Mouse (Mus musculus): ENCODE results near the gene Tigd4. TPM values are rescaled to one million over a fixed set of nuclear protein-coding genes. Genes with fewer than 3 reads are reported as not detected.
A peak's percentile ranks its signal among the peaks of the same experiment; 100 is the strongest.

Gene Tigd4
- total RNA-seq, 2 experiments from 2014 or later, result not detected

DNA sequence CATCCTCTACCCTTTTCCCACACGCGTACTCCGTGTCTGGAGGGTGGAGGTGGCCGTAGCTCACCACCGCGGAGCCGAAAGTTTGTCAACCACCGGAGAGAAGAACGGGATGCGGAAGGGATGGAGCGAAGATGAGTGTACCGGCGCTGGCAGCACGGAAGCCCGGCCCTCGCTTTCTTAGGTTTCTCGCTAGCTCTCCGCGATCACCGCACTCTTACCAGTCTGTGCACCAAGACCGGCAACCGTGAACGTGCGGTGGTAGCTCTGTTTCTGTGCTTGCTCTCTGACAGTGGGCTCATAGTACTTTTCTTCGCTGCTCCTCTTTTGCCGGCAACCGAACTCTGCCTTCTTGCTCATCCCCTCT lies 10.5 kb upstream of the Tigd4 start:
- intact Hi-C loops (cut with DNase I), result loop anchor here (5.0 kb wide), 1 partner anchor 989 kb away; the partner anchor contains the start of gene Gatb
- no peak for TF ChIP-seq CTCF (IDR thresholded peaks at IDR 0.05)
- H3K27ac ChIP-seq, result peak overlapping the region; percentile 88
- no peak for DNase-seq (ENCODE audit: extremely low spot score in 1 of 2, low spot score in 2 of 2)
- H3K4me3 ChIP-seq, result peak overlapping the region; percentile 78

DNA sequence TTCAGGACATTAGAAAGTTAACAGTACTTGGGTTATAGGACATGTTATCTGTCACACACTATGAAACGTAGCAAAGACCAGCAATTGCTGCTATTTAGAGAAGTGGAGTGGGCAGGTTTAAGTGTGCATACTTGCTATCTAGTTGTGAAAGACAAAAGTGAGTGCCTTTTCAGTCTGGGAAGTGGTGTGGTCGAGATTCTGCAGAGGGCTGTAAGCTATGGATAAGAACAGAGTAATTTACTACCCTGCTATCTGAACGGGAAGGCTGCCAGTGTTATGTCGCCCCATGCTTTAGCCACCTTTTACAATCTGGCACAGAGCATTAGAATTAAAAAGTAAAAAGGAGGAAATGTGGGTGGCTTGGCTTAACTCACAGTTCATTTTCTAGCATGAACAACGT lies 6.6 kb upstream of the Tigd4 start:
- no peak for DNase-seq (ENCODE audit: extremely low spot score in 1 of 2, low spot score in 2 of 2)
- intact Hi-C loops (cut with DNase I), result no loop called here
- TF ChIP-seq CTCF (IDR thresholded peaks at IDR 0.05), result no peak
- Histone ChIP-seq H3K4me3 (no peak overlapping the region), H3K27ac (no peak overlapping the region)

GRCm38 (mm10) chr3:84594894-84595676 lies 1.7 kb downstream of the Tigd4 start:
- Histone ChIP-seq H3K27ac (peak overlapping the region; percentile 36; the same call in 1 of the 2 replicates), H3K4me3 (peak overlapping the region; percentile 38)
- TF ChIP-seq CTCF (IDR thresholded peaks at IDR 0.05), result no peak
- DNase-seq (ENCODE audit: extremely low spot score in 1 of 2, low spot score in 2 of 2), result peak; percentile 20 to 27
- intact Hi-C loops (cut with DNase I), result no loop called here

- Histone ChIP-seq H3K27ac (no peak overlapping the region), H3K4me3 (peak overlapping the region; percentile 38)
- no peak for TF ChIP-seq CTCF (IDR thresholded peaks at IDR 0.05)
- no peak for DNase-seq (ENCODE audit: extremely low spot score in 1 of 2, low spot score in 2 of 2)
- intact Hi-C loops (cut with DNase I), result no loop called here
Observed at GRCm38 (mm10) chr3:84595677-84596234, 2.4 kb downstream of the Tigd4 start.

GRCm38 (mm10) chr3:84597996-84598734 lies 4.8 kb downstream of the Tigd4 start:
- TF ChIP-seq CTCF (IDR thresholded peaks at IDR 0.05), result no peak
- Histone ChIP-seq H3K4me3 (no peak overlapping the region), H3K27ac (no peak overlapping the region)
- no peak for DNase-seq (ENCODE audit: extremely low spot score in 1 of 2, low spot score in 2 of 2)
- intact Hi-C loops (cut with DNase I), result no loop called here

- H3K4me3 ChIP-seq, result no peak overlapping the region
- intact Hi-C loops (cut with DNase I), result no loop called here
- TF ChIP-seq CTCF (IDR thresholded peaks at IDR 0.05), result no peak
Observed at GRCm38 (mm10) chr3:84598756-84599155, 5.4 kb downstream of the Tigd4 start.

DNA sequence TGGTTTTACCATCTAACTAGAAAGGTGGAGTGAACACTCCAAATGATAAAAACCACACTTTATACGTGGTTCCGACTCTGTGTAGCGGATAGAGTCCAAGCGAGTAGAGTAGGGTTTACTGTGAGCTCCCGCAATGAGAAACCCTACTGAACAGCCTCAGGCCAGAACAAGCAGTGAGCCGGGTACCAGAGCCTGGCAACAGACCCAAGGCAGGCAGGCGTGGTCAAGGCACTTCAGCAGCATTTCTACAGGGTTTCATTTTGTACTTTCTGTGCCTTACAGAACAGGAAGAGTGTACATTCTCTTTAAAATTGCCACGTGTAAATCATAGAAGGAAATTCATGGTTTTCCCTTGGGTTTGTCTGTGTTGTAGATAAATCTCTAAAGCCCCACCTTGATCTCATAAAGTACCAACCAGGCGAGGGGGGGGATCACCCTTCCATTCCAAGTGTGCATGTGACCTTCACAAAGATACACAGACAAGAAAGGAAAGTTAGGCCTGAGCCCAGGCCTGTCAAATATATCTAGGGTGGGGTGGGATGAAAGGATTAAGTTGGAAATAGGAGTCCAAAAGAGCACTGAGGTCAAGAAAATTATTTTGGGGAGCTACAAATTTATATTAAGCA lies 8.6 kb downstream of the Tigd4 start:
- DNase-seq (ENCODE audit: extremely low spot score in 1 of 2, low spot score in 2 of 2), result no peak
- Histone ChIP-seq H3K4me3 (no peak overlapping the region), H3K27ac (no peak overlapping the region)
- TF ChIP-seq CTCF (IDR thresholded peaks at IDR 0.05), result no peak
- intact Hi-C loops (cut with DNase I), result no loop called here

More at GRCm38 (mm10) chr3:84598756-84599155, 5.4 kb downstream of the Tigd4 start:
- DNase-seq (ENCODE audit: extremely low spot score in 1 of 2, low spot score in 2 of 2), result no peak
- no peak overlapping the region for H3K27ac ChIP-seq

GRCm38 (mm10) chr3:84602759-84603158 lies 9.4 kb downstream of the Tigd4 start:
- intact Hi-C loops (cut with DNase I), result no loop called here
- Histone ChIP-seq H3K4me3 (no peak overlapping the region), H3K27ac (no peak overlapping the region)
- TF ChIP-seq CTCF (IDR thresholded peaks at IDR 0.05), result no peak
- DNase-seq (ENCODE audit: extremely low spot score in 1 of 2, low spot score in 2 of 2), result no peak

DNA sequence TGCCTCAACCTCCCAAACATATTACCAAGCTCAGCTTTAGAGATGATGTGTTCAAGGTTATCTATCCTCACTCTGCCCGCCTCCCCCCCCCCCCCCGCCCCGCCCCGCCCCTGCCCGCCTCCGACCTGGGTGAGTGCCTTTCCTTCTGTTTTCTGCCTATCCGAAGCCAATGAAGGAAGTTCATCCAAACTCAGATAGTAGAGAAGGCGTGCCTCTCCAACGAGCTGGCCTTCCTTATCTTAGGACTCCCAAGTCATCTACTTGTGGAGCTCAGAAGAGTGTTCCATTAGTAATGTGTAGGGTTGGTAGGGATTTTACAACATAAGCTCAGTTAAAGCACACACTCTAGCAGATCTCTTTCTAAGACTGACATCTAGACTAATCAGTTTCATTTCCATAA lies 9.8 kb downstream of the Tigd4 start:
- no peak overlapping the region for H3K27ac ChIP-seq
- no peak overlapping the region for H3K4me3 ChIP-seq
- intact Hi-C loops (cut with DNase I), result no loop called here
- TF ChIP-seq CTCF (IDR thresholded peaks at IDR 0.05), result no peak
- no peak for DNase-seq (ENCODE audit: extremely low spot score in 1 of 2, low spot score in 2 of 2)

DNA sequence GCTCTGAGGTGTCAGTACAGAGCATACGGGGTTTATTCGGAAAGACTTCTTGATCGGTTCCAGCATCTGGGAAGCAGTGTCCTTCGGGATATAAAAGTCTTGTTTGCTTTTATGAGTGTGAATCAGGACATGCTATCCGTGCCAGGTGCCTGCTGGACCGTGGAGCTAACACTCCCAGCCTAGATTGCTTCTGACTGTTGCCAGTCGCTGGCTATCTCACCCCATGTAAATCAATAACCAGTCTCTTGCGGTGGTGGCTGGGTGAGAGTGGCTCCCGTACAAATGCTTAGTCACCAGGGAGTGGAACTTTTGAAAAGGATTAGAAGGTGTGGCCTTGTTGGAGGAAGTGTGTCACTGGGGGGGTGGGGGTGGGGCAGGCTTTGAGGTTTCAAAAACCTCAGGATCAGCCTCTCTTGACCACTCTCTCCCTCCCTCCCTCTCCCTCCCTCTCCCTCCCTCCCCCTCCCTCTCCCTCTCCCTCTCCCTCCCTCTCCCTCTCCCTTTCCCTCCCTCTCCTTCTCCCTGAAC lies 16.9 kb downstream of the Tigd4 start:
- Histone ChIP-seq H3K27ac (no peak overlapping the region), H3K4me3 (no peak overlapping the region)
- TF ChIP-seq CTCF (IDR thresholded peaks at IDR 0.05), result no peak
- intact Hi-C loops (cut with DNase I), result no loop called here
- DNase-seq (ENCODE audit: extremely low spot score in 1 of 2, low spot score in 2 of 2), result no peak

DNA sequence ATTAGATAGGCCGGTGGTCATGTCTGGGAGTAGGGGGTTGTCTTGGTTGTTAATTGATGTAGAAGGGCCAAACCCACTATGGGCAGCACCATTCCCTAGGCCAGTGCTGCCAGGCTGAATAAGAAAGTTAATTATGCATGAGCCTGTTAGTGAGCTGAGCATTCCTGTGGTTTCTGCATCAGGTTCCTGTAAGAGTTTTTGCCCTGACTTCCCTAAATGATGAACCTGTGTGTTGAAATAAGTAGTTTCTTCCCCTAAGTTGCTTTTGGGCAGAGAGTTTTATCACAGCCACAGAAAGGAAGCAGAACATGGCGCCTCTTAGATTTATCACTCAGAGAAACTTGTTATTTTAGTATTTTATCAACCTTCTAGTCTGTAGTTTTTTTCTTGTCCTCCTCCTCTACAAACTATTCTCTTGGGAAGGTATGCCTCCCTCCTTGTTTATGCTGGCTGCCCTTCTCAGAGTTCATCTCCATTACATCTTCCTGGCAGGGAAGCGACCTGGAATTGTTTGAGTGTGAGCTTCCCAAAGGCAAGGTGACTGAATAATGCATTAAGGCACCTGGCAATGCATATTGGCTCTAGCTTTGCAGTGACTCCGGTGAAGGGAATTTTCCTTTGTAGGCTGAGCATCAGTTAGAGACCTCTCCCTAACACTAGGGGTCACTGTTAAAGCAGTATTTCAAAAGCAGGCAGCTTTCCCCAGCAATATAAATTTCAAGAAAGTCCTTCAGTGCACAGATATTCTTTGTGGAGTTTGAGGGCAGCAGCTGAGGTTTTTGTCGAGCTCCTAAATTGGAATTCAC lies 21.9 kb downstream of the Tigd4 start:
- Histone ChIP-seq H3K4me3 (no peak overlapping the region), H3K27ac (no peak overlapping the region)
- TF ChIP-seq CTCF (IDR thresholded peaks at IDR 0.05), result peak; percentile 82
- DNase-seq (ENCODE audit: extremely low spot score in 1 of 2, low spot score in 2 of 2), result no peak
- intact Hi-C loops (cut with DNase I), result loop anchor here (5.0 kb wide), 2 partner anchors 77 to 292 kb away; no protein-coding TSS in a partner anchor
